Mouse (Mus musculus) thymus, postnatal 10 days (tissue): ENCODE measurements around the gene Rhov.
A peak's percentile ranks its signal among the peaks of the same experiment; 100 is the strongest.

Experiments used
- DNase-seq, 2 experiments: peaks; one replicate each; pipeline ENCODE4 v3.0.0; 2021; ENCODE audit warnings: low spot score in 2 of 2

Gene Rhov

GRCm38 (mm10) chr2:119292281-119292680, 21.2 kb upstream of the Rhov start:
- DNase-seq = no peak

GRCm38 (mm10) chr2:119289014-119289416, 17.9 kb upstream of the Rhov start:
- no peak for DNase-seq

GRCm38 (mm10) chr2:119288270-119288882, 17.3 kb upstream of the Rhov start, which contains the start of gene Vps18:
TSS of gene Vps18 (plus strand) at chr2:119288740.
- DNase-seq = peak; percentile 93 to 98

- no peak for DNase-seq
Measured at GRCm38 (mm10) chr2:119287372-119287771, 16.3 kb upstream of the Rhov start.

GRCm38 (mm10) chr2:119281899-119282565, 11.0 kb upstream of the Rhov start:
- DNase-seq = no peak

DNA sequence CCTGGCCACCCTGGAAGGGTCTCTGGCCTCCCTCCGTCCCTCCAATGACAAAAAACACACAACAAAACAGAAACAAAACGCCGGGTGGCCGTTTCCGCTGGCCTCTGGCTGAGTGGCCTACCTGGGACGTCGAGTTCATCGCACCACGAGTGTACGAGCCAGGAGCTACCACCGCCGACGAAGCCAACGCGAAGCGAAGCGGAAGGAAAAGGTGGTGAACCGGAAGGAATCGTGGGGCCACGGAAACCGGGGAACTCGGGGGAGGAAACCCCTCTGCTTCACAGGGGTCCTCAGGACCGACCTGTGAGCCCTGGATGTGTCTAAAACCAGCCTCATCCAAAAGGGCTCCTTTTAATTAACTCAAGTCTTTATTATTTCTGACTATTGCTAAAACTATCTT, 6.7 kb upstream of the Rhov start:
- no peak for DNase-seq

DNA sequence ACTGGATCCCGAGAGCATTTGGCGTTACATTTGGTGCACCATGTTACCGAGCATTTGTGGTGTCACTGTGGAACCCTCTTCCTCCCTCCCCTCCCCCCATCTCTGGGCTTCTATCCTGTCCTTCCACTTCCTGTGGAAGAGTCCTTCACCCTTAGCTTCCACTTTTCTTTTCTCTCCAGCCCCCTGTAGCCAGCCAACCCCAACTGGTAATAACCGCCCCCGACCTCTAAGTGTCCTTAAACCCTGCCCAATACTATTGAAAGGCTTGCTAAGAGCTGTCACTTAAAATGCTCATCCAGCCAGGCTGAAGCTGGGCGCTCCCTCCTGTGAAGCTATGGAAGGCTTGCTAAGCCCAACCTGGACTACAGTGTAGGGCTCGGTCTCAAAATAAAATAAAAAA, 5.9 kb upstream of the Rhov start:
- no peak for DNase-seq

DNA sequence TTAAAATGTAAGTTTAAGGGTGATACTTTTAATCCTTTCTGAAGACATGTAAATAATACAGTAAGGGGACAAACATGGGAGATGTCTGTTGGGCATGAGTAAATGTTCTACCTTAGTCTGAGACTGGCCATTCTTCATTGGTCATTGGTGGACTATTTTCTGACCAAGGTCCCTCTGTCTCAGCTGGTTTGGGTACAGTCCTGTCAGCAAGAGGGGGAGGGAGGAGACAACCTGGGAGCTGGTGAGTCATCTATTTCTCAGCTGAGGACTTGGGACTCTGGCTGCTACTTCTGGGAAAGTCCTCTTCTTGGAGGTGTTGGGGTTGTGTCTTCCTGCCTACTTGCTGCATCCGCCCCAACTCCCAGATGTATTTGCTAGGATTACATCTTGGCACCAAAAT, 3.1 kb upstream of the Rhov start:
- no peak for DNase-seq

GRCm38 (mm10) chr2:119270286-119270642, 808 bp downstream of the Rhov start:
- DNase-seq = no peak

DNA sequence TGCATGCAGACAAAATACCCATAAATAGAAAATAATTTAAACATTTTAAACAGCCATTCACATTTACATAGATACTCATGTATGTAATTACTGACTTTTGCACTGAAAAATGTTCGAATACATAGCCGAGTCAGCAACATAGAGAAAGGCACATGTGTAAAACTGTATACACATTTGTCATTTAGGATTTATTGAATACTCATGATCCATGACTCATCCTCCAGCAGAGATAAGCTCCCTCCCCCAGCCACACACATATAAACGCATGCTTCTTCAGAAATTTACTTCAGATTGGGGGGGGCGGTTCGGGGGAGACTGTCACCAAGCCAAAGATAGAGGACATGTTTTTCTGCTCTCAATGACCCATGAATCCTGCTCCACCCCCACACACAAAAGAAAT, 7.3 kb downstream of the Rhov start:
- no peak for DNase-seq

GRCm38 (mm10) chr2:119262978-119263377, 8.1 kb downstream of the Rhov start:
- no peak for DNase-seq

GRCm38 (mm10) chr2:119261326-119261725, 9.7 kb downstream of the Rhov start:
- no peak for DNase-seq

GRCm38 (mm10) chr2:119260518-119260917, 10.6 kb downstream of the Rhov start:
- no peak for DNase-seq

- no peak for DNase-seq
Measured at GRCm38 (mm10) chr2:119254976-119255375, 16.1 kb downstream of the Rhov start.

DNA sequence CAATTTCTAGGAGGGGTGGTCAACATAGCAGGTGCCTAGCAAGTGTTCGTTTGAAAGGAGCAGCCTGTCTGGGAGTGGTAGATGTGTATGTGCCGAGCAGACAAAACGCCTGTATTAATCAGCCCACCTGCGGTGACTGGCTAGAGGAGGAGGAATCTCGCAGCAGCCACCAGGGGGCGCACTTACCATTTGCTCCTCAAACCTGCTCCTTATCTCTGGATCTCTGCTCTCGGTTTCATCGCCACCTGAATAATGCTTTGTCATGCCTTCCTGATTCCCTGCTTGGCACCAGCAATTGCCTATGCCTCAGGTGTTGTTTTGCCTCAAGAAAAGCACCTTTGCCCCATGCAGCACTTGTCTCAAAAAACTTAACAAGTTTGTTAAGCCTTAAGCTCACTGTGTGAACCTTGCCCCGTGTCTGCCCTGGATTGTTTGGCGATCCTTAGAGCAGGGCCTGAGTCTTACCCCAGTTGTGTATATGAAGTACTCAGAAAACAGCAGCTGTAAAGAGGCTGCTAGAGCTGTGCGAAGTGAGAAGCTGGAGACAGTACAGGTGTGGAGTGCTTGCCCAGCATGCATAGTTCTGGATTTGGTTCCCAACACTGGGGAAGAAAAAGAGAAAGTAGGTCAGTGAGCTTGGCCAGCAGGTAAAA, 20.1 kb downstream of the Rhov start:
- DNase-seq = peak; percentile 77 to 95

DNA sequence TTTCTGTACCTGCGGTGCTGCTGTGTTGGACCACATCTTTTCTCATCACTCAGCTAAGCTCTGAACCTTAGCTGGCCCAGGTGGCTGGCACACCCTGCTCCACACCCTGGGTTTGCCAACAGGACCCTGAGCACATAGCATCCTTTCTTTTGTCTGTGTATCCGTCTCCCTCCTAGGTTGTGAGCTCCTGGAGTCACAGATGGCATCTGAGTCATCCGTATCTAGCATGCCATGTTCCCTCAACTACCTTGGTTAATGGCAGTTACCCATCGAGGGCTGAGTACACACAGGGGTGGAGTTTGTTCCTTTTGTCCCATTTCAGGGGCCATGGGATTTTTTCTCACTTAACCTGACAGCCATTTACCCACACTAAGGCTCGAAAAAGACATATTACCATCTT, 20.7 kb downstream of the Rhov start:
- no peak for DNase-seq

GRCm38 (mm10) chr2:119249592-119250061, 21.4 kb downstream of the Rhov start:
- DNase-seq = no peak

DNA sequence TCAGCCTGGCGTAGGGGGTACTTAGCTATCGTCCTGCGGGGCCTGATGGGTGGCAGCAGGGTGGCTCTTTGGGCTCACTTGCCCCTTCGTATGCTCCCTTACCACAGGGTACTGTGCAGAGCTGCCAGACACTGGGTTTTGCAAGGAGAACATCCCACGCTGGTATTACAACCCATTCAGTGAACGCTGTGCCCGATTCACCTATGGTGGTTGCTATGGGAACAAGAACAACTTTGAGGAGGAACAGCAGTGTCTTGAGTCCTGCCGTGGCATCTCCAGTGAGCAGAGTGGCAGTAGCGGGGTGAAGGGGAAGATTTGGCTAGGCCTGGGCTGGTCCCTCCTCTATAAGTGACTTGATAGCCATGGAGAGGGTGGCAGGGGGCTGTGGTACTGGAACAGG, 23.2 kb downstream of the Rhov start:
- DNase-seq = no peak

GRCm38 (mm10) chr2:119245246-119245645, 25.8 kb downstream of the Rhov start:
- no peak for DNase-seq

DNA sequence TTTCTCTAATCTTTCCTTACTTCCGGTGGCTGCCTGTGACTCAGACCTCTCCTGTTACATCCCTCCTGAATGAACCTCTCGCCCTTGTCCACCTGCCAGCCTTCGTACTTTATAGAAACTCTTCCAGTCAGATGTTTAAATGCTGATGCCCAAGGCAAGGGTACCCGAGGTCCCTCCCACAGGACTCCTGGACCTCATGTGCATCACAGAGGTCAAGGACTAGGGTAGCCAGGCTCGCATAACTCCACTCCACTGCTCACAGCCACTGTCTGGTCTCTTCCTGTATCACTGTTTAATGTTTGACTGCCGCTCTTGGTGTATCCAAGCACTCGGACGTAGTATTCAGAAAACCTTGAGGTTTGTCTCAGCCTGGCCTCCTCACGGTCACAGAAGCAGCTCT, 28.5 kb downstream of the Rhov start:
- DNase-seq = no peak

DNA sequence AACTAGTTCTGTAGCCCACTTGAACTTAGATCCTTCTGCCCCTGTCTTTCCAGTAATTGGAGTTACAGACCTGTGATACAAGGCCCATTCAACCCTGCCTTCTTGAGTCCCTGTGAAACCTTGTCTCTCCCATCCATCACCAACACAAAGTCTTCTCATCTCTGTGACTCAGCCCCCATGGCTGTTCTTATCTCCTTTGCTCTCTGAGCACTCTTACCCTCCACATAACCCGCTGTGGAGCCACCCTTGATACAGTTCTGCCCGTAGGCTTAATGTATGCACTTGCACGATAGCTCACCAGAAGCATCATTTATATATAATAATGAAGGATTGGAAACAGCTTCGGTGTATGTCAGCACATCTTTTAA, 30.3 kb downstream of the Rhov start:
- no peak for DNase-seq

- DNase-seq = no peak
Measured at GRCm38 (mm10) chr2:119240075-119240818, 30.8 kb downstream of the Rhov start.

DNA sequence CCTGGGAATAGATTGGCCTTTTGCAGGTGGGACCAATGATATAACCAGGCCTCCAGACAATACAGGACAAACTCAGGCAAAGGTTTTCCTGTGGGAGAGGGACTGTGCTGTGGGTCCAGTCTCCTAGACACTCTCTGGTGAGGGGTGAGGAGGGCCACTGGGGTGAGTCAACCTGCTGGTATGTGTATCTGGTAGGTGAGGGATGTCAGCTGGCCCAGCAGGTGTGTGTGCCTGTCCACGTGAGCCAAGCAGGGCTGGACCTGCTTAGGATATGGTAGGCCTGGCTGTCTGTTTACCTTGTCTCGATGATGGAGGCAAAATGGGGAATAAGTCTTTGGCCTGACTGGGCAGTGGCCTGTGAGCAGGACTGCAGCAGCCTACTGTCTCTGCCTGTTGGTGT, 32.4 kb downstream of the Rhov start:
- DNase-seq = no peak
